Mouse (Mus musculus): ENCODE data around the gene Crlf1.

DNA sequence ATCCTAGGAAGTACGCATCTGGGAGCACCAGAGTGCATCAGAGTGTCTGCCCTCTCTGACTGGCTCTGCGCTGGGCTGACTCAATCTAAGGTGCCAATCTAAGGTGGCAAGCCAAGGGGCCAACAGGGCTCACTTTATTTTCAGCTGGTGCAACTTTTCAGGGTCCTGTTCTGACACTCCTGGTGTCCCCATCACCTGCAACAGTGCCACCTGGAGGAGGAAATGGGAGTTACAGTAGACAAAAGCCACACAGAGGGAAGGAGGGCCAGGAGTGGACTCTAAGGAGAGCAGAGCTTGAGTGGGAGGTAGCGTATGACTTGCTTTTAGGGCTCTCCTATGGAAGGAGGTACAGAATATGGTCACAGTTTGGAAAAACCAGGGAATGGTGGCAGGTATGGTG is 11.9 kb downstream of the Crlf1 start:
- TF ChIP-seq CTCF (IDR thresholded peaks at IDR 0.05; ENCODE audit: low read depth, low read length) (peak; percentile 73), POLR2A (IDR thresholded peaks at IDR 0.05; ENCODE audit: extremely low read depth, insufficient read depth, low read length) (no peak)

Data from liver, adult 2 months (tissue).